Mouse (Mus musculus) liver, embryonic 14.5 days (tissue): ENCODE data around the gene Midn.

Source experiments
- CTCF ChIP-seq: IDR thresholded peaks from 2 replicates; pipeline ENCODE4 v1.5.1; 2016; ENCODE audit warnings: antibody characterized with exemption, low read depth, control low read depth
- EP300 ChIP-seq: IDR thresholded peaks from 2 replicates; pipeline ENCODE4 v1.6.1; 2016; ENCODE audit warnings: antibody characterized with exemption, low read depth

DNA sequence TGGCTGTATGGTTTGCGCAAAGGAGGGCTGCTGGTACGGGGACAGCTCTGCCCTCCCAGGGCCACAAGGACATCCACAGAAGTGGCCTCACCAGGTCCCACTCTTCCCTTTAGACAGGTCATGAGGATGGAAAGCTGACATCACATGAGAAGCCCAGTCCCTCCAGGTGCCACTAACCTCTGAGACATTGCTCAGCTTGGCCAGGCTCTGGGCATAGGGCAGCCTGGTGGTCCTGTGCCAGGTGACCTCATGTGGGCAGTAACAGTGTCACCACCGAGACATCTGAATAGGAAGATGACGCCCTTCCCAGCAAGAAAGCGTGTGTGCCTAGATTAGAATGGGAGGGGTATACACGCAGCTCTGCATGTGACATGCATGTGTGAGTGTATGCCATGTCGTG is 34.5 kb downstream of the Midn start:
- no peak for TF ChIP-seq CTCF
- TF ChIP-seq EP300: no peak
